Mouse (Mus musculus) A20 (cell line): Measurements from ENCODE around the gene Aatf.

Experiments used
- DNase-seq: peaks from one replicate; pipeline ENCODE4 v3.0.0-alpha.2; 2011; ENCODE audit warnings: low read depth, low spot score

The Aatf gene

DNA sequence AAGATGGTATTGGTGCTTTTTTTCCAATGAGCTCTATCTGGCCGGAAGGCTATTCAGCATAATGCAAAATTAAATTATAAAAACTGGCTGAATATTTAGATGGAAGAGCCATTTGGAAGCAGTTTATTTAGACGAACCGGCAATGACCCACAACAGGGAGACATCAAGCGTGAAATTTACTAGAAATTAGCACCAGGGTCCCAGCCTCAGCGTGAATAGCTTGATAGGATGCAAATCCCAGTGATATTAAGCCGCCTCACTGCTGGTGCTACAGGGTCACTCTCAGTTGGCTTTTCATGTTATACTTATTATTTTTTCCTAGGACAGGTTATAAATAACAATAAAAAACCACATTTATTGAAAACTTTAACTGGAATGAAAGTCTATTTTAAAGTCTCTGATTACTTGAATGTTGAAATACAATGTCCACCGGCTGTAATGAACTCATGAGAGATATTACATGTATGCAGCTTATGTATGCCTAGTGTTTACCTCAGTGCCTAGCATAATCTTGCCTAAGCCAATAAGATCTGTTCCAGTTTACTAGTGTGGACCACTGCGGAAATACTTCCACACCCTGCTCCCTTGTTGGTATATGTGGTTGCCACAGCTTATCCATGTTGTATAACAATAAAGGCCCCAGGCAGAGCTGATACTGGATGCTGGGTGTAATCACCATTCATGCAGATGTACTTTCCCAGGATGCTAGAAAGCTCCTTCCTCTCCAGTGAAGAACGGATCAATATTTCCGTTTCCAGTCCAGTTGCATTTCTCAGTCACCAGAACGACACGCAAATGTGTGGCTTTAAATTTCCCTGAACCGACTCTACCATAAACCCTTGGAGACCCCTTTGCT is 136.6 kb downstream of the Aatf start:
- no peak for DNase-seq

DNA sequence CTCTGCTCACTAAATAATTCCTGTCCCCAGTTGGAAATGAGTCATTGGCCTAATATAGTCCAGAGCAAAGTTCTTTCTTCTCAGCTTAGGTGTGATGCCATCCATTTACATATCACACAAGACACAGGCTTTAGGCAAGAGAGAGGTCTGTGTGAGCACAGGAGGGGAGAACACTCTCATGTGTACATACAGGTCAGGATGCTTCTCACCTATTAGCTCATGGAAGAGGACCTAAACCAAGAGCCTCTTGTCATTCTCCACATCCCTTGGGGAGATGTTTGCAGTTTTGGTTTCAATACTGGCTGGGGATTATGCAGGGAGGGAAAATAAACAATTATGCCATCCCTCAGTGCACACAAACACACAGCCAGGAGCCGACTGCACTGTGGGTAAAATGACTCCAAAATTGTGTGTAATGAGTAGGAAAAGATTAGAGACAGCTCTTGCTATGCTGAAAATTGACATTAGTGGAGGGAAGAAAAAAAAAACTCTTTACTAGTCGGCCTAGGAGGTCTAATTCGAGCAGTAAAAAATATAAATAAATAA is 137.3 kb downstream of the Aatf start:
- no peak for DNase-seq

DNA sequence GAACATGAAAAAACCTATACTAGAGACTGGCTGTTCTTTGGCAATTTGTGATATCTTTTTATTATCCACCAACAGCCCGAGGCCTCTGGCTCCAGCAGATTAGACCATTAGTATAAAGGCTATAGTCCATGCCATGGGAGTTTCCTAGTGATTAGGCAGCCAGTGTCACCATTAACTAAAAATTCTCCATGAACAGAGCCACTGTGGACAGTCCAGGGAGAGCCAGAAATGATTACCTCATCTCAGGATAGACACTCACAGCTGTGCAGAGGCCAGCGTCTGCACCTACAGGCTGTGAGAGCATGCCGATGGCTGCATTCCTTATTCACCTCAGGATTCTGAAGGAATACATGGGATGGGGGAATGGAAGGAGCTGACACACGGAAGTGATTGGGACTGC is 140.2 kb downstream of the Aatf start:
- no peak for DNase-seq
